Mouse (Mus musculus): ENCODE data around the gene 4922502D21Rik.

Gene 4922502D21Rik

DNA sequence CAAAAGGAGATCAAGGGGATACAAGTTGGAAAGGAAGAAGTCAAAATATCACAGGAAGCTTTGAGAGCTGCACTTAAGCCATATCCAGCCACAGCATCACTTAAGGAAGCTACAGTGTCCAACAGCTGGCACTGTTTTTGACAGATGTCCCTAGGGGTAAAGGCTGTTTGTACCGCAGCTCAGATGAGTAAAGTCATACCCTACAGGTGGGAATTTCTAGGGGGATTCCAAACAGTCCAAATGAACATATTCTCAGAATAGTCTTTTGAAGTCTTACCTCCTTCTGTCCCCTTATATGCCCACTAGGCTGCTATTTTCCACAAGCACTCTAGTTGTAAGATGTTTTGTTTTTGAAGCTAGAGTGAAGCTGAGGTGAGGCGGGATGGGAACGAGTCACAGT, 19.1 kb downstream of the 4922502D21Rik start:
- DNase-seq (ENCODE audit: low spot score) = no peak

DNA sequence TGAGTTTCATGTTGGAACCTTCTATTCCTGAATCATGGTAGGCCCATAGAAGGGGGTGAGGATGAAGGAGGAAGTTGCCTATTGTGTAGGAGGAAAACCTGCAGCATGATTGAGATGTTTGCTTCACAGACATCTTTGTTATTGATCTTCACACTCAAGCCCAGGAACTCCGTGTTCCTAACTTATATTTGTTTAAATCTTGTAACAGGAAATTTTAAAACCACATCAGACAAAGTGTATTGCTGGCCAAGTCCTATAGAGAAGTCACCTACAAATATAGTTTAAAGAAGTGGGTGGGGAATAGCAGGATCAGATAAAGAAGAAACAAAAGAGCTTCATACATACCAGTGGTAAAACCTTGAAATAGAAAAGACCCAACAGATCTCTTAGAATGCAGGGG, 27.4 kb downstream of the 4922502D21Rik start:
- DNase-seq (ENCODE audit: low spot score) = no peak

- DNase-seq (ENCODE audit: low spot score) = no peak
These were observed 42.9 kb downstream of the 4922502D21Rik start for GRCm38 (mm10) chr6:129288708-129289107.

DNA sequence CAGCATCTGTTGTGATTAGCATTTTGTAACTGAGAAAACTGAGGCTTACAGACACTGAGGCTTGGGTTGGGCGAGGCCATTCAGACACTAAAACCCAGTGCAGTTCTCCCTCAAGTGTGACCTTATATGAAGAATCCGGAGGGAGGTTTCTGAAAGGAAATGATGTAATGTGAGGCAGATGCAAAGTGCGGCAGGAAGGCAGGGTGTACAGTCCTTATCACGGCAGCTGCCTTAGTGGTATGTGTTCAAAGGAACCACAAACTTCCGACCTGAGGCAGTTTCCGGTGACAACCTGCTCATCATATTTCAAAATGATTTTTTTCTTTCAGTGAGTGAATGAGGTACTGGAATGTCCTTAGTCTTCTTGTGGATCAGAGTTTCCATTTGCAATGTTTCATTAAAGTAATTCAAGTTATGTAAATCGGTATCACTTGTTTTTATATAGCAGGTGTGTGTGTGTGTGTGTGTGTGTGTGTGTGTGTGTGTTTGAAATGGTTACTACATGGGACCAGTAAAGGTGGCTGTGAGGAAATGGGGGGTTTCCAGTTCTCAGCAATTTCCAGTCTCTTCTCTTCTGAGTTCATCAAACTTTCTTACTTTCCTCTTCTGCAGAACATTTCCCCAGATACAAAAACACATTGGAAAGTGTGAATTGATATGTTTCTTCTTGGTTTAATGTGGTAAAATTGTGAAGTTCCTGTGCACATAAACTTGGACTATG, 47.1 kb downstream of the 4922502D21Rik start:
- peak; percentile 55 for DNase-seq (ENCODE audit: low spot score)

GRCm38 (mm10) chr6:129283271-129283670, 48.3 kb downstream of the 4922502D21Rik start:
- DNase-seq (ENCODE audit: low spot score) = no peak

- DNase-seq (ENCODE audit: low spot score) = no peak
These were observed 55.1 kb downstream of the 4922502D21Rik start for GRCm38 (mm10) chr6:129276483-129276882.

DNA sequence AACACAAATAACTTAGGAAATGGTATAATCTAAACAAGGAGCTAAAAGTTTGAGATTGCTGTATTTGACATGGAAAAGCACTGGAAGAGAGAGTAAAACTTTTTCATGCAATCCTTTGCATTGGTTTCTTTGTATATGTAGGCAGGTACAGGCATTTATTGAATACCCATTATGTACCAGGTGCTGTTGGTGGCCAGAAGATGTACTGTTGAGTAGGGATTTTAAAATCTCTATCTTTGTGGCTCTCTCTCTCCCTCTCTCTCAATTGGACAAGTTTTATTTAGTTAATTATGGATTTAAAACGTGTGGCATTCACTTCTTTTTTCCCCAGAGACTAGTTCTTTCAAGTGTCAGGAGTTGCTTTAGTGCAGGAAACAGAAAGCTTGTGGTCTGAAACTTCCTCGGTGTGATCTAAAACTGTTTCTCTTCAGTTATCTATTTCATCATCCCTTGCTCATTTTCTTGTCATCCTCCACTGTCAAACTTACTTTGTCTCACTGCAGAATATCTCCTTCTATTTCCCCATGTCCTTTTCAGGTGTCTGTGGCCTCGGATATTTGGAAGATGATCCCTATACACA, 55.9 kb downstream of the 4922502D21Rik start:
- no peak for DNase-seq (ENCODE audit: low spot score)

DNA sequence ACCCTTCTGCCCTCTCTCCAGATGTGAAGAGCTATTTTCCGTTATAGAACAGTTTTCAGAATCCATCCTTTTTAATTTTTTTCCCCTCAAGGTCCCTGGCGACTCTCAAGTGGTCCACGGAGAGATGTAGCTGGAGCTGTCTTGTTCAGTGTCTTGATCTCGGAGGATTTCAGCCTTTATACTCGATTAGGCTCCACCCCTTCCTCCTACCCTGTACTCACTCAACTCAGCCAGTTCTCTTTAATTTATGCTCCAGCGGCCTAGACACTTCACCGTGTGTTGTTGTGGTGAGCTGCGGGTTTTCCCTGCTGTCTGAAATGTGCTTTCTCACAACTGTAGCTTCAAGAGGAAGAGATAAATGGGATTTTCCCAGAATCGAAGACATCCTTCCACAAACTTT, 56.4 kb downstream of the 4922502D21Rik start, which contains the start of gene Cd69:
Gene Cd69, minus strand, starts transcription at position 217 of the 400 bp plus-strand sequence.
- peak; percentile 45 for DNase-seq (ENCODE audit: low spot score)

- DNase-seq (ENCODE audit: low spot score) = no peak
These were observed 57.1 kb downstream of the 4922502D21Rik start for GRCm38 (mm10) chr6:129274476-129274875.

DNA sequence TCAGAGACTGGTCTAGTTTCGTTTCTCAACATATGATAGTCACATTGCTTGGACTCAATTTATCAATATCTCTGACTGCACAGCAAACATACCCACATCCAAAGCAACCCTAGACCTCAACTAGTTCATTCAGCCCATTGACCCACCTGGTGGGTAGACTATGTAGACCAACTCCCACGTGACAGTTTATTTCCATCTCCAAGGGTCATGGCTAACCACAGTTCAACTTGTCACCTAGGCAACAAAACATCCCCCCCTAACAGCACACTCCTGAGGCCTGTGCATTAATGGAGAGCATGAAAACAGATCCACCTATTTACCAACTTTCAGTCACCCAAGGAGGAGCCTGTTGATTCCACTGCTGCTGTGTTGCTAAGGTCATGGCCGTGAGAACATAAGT, 57.9 kb downstream of the 4922502D21Rik start:
- peak; percentile 48 for DNase-seq (ENCODE audit: low spot score)

Measured in spleen, adult 12 weeks (tissue).